Mouse (Mus musculus) ovary, postnatal 36 days (tissue): ENCODE measurements around the gene Rnf126.

Experiments used
- DNase-seq: peaks from one replicate; pipeline ENCODE4 v3.0.0; 2022; ENCODE audit warnings: low spot score, mixed read lengths

Gene Rnf126

GRCm38 (mm10) chr10:79792339-79793040, 25.7 kb upstream of the Rnf126 start:
- DNase-seq, result no peak

DNA sequence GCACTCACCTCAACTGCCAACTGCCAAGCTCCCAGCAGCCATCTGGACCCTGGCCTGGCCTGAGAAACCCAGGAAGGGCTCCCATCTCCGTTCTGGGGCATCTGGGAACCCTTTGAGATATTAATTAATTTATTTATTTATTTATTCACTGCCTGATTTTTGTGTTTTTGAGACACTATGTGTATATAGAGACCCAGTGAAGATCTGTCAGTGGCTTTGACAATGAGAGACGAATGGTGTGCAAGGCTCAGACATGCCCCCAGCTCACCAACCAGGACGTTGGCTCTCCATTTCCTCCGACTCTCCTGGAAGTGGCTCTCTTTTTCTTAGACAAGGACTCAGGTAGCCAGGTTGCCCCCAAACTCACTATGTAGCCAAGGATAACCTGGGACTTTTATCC, 24.1 kb upstream of the Rnf126 start, which contains the start of gene Prss57:
TSS of gene Prss57 (minus strand) at position 101 of the 400 bp plus-strand sequence.
- DNase-seq, result no peak

- no peak for DNase-seq
These were observed 22.8 kb upstream of the Rnf126 start for GRCm38 (mm10) chr10:79789581-79789980.

DNA sequence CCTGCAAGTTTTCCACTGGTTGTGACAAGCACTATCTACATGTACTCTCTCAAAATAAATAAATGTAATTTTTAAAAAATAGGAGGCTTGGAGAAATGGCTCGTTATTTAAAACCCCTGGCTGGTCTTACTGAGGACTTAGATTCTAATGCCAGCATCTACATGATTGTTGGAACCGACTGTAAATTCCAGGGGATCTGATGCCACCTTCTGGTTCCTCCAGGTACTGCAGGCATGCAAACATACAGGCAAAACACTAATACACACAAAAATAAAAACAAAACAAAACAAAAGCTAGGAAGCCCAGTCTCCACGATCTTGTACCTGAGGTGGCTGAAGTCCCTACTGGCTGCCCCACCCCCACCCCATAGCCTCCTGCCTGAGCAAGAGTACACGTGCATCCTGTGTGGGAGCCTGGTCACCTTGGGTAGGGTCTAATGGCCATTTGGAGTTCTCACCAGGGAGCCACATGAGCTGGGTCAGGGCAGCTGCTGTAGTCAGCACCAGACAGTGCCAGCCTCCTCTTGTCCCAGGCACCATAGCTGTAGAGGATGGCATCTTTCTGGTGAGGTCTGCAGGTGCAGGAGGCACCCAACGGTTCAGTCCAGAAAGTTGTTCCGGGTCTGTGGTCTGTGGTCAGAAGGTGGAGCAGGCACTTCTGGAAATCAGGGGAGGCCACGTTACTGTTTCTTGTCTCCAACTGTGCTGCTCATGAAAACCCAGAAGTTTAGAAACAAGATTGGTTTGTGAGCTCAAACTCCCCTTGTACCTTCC, 21.8 kb upstream of the Rnf126 start:
- DNase-seq, result peak; percentile 60

GRCm38 (mm10) chr10:79783920-79784800, 17.4 kb upstream of the Rnf126 start:
- no peak for DNase-seq

DNA sequence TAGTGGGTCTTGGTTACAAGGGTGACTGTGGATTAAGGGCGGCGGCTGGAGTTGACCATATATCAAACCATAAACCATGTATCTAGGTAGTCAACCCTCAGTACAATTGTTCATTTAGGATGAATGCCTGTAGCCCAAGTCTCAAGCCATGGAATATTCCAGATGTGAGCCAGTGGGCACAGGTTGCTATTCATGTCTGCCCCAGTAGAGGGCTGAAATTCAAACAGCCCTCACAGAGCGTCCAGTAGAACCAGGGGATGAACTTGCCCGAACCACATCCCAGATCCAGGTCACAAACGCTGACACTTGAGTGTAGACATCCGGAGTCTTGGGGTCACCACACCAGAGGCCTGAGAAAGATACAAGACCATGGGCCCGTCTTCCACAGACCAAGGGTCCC, 16.3 kb upstream of the Rnf126 start:
- no peak for DNase-seq

DNA sequence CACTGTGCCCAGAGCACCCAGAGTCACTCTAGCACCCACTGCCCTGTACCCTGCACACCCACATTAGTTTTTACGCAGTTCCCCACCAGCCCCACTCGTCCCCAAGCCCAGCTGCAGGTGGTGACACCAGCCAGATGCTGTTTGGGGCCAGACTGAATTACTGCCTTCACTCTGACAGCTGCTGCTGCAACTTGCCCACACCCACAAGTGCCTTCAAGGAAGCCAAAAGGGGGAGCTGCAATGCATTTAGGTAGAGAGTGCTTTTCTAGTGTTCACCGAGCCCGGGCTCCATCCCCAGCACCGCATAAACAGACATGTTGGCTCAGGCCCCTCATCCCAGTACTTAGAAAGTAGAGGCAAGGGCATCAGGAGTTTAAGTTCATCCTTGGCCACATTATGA, 15.2 kb upstream of the Rnf126 start:
- DNase-seq, result no peak

DNA sequence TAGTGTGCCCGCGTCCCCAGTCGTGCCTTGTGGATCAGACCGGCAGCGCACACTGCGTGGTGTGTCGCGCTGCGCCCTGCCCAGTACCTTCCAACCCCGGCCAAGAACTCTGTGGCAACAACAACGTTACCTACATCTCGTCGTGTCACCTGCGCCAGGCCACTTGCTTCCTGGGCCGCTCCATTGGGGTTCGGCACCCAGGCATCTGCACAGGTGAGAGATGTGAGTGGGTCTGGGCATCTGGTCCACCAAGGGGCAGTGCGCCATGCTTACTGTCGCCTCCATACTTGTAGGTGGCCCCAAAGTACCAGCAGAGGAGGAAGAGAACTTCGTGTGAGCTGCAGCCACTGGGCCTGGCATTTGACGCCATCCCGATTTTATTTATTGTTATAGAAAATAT, 14.4 kb upstream of the Rnf126 start:
- DNase-seq, result no peak

DNA sequence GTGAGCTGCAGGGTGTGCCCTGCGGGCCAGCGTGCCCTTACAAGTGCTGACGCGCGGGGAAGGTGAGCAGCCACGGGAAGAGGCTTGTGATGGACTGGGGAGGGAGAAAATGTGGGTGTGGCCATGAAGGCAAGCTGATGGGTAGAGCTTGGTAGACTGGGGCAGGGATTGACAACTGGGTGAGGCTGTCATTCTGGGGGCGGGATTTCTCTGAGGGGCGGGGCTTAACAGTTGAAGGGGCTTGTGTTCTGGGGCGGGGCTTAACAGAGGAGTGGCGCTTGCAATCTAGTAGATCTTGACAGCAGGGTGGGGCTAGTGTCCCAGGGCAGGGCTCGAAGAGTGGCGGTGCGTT, 13.9 kb upstream of the Rnf126 start:
- DNase-seq, result no peak

GRCm38 (mm10) chr10:79779784-79780663, 13.3 kb upstream of the Rnf126 start:
- DNase-seq, result peak; percentile 95

DNA sequence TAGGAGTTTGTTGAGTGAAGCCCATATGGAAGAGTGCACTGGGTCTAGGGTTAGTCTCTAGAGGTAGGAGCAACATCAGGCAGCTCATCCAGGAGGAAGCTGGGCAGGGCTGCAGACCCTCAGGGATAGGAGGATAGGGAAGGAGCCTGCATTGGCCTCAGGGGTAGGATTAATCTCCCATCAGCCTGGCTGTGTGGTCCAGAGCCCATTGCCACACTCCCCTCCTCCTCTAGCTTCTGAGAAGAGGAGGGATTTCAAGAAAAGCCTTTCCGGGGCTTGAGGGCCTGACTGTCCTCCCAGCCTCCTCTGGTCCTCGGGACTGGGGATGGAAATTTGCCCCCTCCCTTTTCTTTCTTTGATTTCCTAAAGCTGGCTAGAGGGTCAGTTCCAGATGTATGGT, 12.4 kb upstream of the Rnf126 start:
- no peak for DNase-seq

- peak; percentile 42 for DNase-seq
These were observed 11.3 kb upstream of the Rnf126 start for GRCm38 (mm10) chr10:79778006-79778405.

- peak; percentile 41 for DNase-seq
These were observed 10.4 kb upstream of the Rnf126 start, which contains the start of gene Fstl3 for GRCm38 (mm10) chr10:79777103-79777531. Gene Fstl3 (plus strand): TSS chr10:79777272.

DNA sequence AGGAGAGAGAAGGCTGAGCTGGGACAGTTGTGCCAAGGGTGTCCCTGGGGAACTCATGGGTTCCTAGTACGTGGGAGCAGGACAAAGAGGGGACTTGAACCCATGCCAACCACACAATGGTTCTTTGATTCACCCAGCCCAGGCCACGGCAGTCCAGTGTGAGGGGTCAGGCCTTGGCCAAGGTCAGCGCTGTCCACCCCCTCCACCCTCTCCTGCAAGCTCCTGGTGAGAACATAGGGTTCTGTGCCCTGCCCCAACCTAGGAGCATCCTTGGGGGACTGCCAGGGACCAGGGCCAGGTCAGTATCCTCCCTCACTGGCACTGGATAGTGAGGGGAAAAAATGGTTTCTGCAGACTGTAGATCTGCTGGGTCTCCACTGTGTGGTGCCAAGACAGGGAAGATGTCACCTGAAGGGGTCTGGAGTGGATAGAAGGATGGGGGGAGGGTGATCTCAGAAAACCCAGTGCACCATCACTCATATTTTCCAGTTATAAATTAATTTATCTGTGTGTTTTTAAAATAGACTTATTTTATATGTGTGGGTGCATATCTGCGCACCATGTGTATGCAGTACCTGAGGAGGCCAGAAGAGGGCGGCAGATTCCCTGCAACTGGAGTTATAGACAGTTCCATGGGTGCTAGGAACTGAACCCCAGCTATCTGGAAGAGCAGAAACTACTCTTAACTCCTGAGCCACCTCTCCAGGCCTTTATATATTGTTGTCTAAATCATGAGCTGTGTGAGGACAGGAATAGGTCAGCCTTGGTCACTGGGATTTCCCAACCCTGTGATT, 7.9 kb upstream of the Rnf126 start:
- no peak for DNase-seq

DNA sequence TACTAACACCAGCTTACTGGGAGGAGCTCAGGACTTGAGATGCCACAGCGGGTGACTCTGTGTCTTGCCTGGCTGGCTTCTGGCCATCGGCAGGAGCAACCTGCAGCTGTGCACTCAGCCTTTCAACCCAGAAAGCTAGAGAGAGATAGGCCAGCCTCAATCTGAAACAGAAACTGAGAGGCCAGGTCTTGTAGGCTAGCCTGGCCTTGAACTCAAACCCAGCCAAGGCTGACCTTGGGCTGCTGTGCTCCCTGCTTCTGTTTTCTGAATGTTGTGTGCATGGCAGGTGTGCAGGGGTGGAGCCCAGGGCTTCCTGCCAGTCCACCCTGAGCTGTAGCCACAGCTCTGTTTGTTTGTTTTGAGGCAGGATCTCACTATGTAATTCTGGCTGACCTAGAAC, 6.5 kb upstream of the Rnf126 start:
- no peak for DNase-seq

GRCm38 (mm10) chr10:79772320-79772719, 5.6 kb upstream of the Rnf126 start:
- DNase-seq, result no peak

- DNase-seq, result no peak
These were observed 2.6 kb upstream of the Rnf126 start for GRCm38 (mm10) chr10:79769329-79769728.

DNA sequence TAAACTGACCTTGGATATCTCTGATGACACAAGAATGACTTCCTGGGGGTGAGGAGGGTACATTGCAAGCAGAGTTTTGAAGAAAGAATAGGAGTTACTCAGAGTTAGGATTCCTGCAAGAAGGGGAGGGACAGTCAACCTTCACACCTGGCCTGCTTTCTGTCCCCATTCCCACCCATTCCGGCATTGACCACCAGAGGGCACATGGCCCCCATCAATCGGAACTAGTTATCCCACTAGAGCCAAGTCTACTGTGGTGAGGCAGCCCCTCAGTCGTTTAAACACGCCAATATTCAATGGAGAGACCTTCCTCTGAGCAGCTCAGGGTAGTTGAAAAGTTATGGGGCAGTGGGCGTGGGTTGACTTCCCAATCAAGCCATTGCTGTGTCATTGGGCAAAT, 1.6 kb upstream of the Rnf126 start:
- peak; percentile 71 for DNase-seq

GRCm38 (mm10) chr10:79767372-79768244, 856 bp upstream of the Rnf126 start:
- peak; percentile 93 for DNase-seq
